Mouse (Mus musculus) MEL (cell line): ENCODE measurements around the gene Slc30a1. TPM values are rescaled to one million over a fixed set of nuclear protein-coding genes. Genes with fewer than 3 reads are reported as not detected.

Experiments used
- DNase-seq: peaks from one replicate; pipeline ENCODE4 v3.0.0; 2011; ENCODE audit warnings: low read depth, low spot score
- H3K27ac ChIP-seq: 2 replicates; pipeline ENCODE4 v1.5.1; 2012; ENCODE audit warnings: low read depth, mild to moderate bottlenecking, control low read depth, low read length, moderate library complexity; ENCODE audit not compliant: control insufficient read depth
- H3K27me3 ChIP-seq, 2 experiments: fragments of 150-350 bp in 1 of 2; sonication (generic) in 1 of 2; 2 replicates each; pipeline ENCODE4 v1.6.1; 2012; ENCODE audit warnings: low read length in 2 of 2, mild to moderate bottlenecking in 2 of 2, improper control_type of control experiment in 1 of 2, moderate library complexity in 1 of 2; ENCODE audit not compliant: insufficient read depth in 2 of 2, control insufficient read depth in 1 of 2
- H3K36me3 ChIP-seq, 2 experiments: 2 replicates each; pipeline ENCODE4 v1.6.1; 2012 to 2014; ENCODE audit warnings: low read length in 2 of 2, improper control_type of control experiment in 1 of 2, inconsistent platforms in 1 of 2, mild to moderate bottlenecking in 1 of 2; ENCODE audit not compliant: insufficient read depth in 2 of 2, control insufficient read depth in 1 of 2
- H3K4me1 ChIP-seq, 2 experiments: fragments of 150-350 bp in 1 of 2; sonication (generic) in 1 of 2; 2 replicates each; pipeline ENCODE4 v1.6.1; 2012; ENCODE audit warnings: low read length in 2 of 2, improper control_type of control experiment in 1 of 2, mild to moderate bottlenecking in 1 of 2; ENCODE audit not compliant: insufficient read depth in 2 of 2, control insufficient read depth in 1 of 2
- H3K4me3 ChIP-seq, 2 experiments: fragments of 150-350 bp in 1 of 2; sonication (generic) in 1 of 2; 2 replicates each; pipeline ENCODE4 v1.5.1; 2012; ENCODE audit warnings: low read depth in 2 of 2, low read length in 2 of 2, mild to moderate bottlenecking in 2 of 2, moderate library complexity in 2 of 2, control low read depth in 1 of 2, improper control_type of control experiment in 1 of 2; ENCODE audit not compliant: control insufficient read depth in 1 of 2, insufficient read depth in 1 of 2
- H3K79me2 ChIP-seq: 2 replicates; pipeline ENCODE4 v1.6.1; 2012; ENCODE audit warnings: mild to moderate bottlenecking, low read length, moderate library complexity; ENCODE audit not compliant: control insufficient read depth, poor library complexity, insufficient read depth
- H3K9ac ChIP-seq: 2 replicates; pipeline ENCODE4 v1.6.1; 2012; ENCODE audit warnings: low read depth, mild to moderate bottlenecking, control low read depth, low read length, moderate library complexity; ENCODE audit not compliant: control insufficient read depth, poor library complexity, severe bottlenecking
- H3K9me3 ChIP-seq: fragments of 150-350 bp; sonication (generic); replicated peaks from 2 replicates; pipeline ENCODE4 v1.6.1; 2012; ENCODE audit warnings: mild to moderate bottlenecking, low read length, improper control_type of control experiment, moderate library complexity; ENCODE audit not compliant: insufficient read depth
- CHD2 ChIP-seq: IDR thresholded peaks from 2 replicates; pipeline ENCODE4 v1.6.1; 2011; ENCODE audit warnings: low read length, improper control_type of control experiment
- ETS1 ChIP-seq: IDR thresholded peaks from 2 replicates; pipeline ENCODE4 v1.6.1; 2012; ENCODE audit warnings: low read depth, mild to moderate bottlenecking, inconsistent platforms, low read length, improper control_type of control experiment, moderate library complexity
- HCFC1 ChIP-seq: IDR thresholded peaks from 2 replicates; pipeline ENCODE4 v1.6.1; 2012; ENCODE audit warnings: low read depth, mild to moderate bottlenecking, inconsistent platforms, low read length, improper control_type of control experiment, moderate library complexity
- JUND ChIP-seq: IDR thresholded peaks from 2 replicates; pipeline ENCODE4 v1.6.1; 2011; ENCODE audit warnings: low read depth, mild to moderate bottlenecking, improper control_type of control experiment, low read length
- KAT2A ChIP-seq: conservative IDR thresholded peaks from 2 replicates; pipeline ENCODE4 v1.6.1; 2012; ENCODE audit warnings: low read depth, low read length, improper control_type of control experiment, inconsistent platforms
- MAX ChIP-seq: IDR thresholded peaks from 2 replicates; pipeline ENCODE4 v1.6.1; 2011; ENCODE audit warnings: low read length, improper control_type of control experiment
- MAZ ChIP-seq: IDR thresholded peaks from 2 replicates; pipeline ENCODE4 v1.6.1; 2012; ENCODE audit warnings: low read depth, mild to moderate bottlenecking, inconsistent platforms, low read length, improper control_type of control experiment
- MXI1 ChIP-seq: IDR thresholded peaks from 2 replicates; pipeline ENCODE4 v1.6.1; 2011; ENCODE audit warnings: mild to moderate bottlenecking, low read depth, low read length, improper control_type of control experiment
- MYB ChIP-seq: IDR thresholded peaks from 2 replicates; pipeline ENCODE4 v1.6.1; 2011; ENCODE audit warnings: mild to moderate bottlenecking, low read depth, low read length, improper control_type of control experiment
- NRF1 ChIP-seq: IDR thresholded peaks from 2 replicates; pipeline ENCODE4 v1.6.1; 2014; ENCODE audit warnings: low read depth, mild to moderate bottlenecking, inconsistent platforms, low read length, improper control_type of control experiment, moderate library complexity; ENCODE audit not compliant: poor library complexity, insufficient read depth, severe bottlenecking
- POLR2AphosphoS2 ChIP-seq: IDR thresholded peaks from 2 replicates; pipeline ENCODE4 v1.6.1; 2011; ENCODE audit warnings: low read length, improper control_type of control experiment
- POLR2AphosphoS5 ChIP-seq: IDR thresholded peaks from 2 replicates; pipeline ENCODE4 v1.6.1; 2012; ENCODE audit warnings: low read depth, borderline replicate concordance, mild to moderate bottlenecking, inconsistent platforms, low read length, moderate library complexity, mixed read lengths
- RAD21 ChIP-seq: IDR thresholded peaks from 2 replicates; pipeline ENCODE4 v1.6.1; 2011; ENCODE audit warnings: mild to moderate bottlenecking, low read depth, low read length, improper control_type of control experiment
- RCOR1 ChIP-seq: IDR thresholded peaks from 2 replicates; pipeline ENCODE4 v1.6.1; 2012; ENCODE audit warnings: low read depth, mild to moderate bottlenecking, inconsistent platforms, low read length, improper control_type of control experiment
- UBTF ChIP-seq: IDR thresholded peaks from 2 replicates; pipeline ENCODE4 v1.6.1; 2012; ENCODE audit warnings: low read depth, mild to moderate bottlenecking, inconsistent platforms, low read length, improper control_type of control experiment, moderate library complexity, borderline replicate concordance; ENCODE audit not compliant: insufficient read depth
- ZKSCAN1 ChIP-seq: IDR thresholded peaks from 2 replicates; pipeline ENCODE4 v1.6.1; 2012; ENCODE audit warnings: low read depth, mild to moderate bottlenecking, inconsistent platforms, low read length, improper control_type of control experiment, moderate library complexity
- polyA plus RNA-seq, 2 experiments: library from polyadenylated mRNA; stranded (reverse) in 1 of 2; unstranded in 1 of 2; fragments of >175 nt in 1 of 2; fragments of >200 nt in 1 of 2; gene quantifications; 2 replicates each; pipeline versions ENCODE4 v1.2.1 to v1.2.4; 2012; ENCODE audit warnings: low replicate concordance in 2 of 2, low read depth in 1 of 2; ENCODE audit not compliant: insufficient read length in 2 of 2, insufficient read depth in 1 of 2, missing spikeins in 1 of 2
- total RNA-seq: library from RNA; depleted of rRNA; stranded (reverse); fragments of 300-350 nt; gene quantifications from 2 replicates; pipeline ENCODE4 v1.2.3, GENCODE M21; 2012

Gene Slc30a1
- total and polyA plus RNA-seq, 3 experiments: 10.4 to 10.7 TPM; not detected in 1

- H3K27me3 ChIP-seq: peaks cover 7 to 13% of the 10 kb centered on the region in 2 experiments
- no peak overlapping the region for H3K9ac ChIP-seq
- H3K36me3 ChIP-seq: no peaks in the 10 kb centered on the region
- H3K4me3 ChIP-seq: no peak overlapping the region
- no peaks in the 10 kb centered on the region for H3K9me3 ChIP-seq
- TF ChIP-seq UBTF: no peak
- TF ChIP-seq MXI1: no peak
- no peak for TF ChIP-seq HCFC1
- no peak for TF ChIP-seq POLR2AphosphoS5
- TF ChIP-seq ETS1: no peak
- TF ChIP-seq JUND: no peak
- TF ChIP-seq MYB: no peak
- TF ChIP-seq MAZ: no peak
- no peak for TF ChIP-seq ZKSCAN1
- no peak for TF ChIP-seq CHD2
- TF ChIP-seq RCOR1: no peak
- H3K27ac ChIP-seq: no peak overlapping the region
- H3K4me1 ChIP-seq: no peaks in the 10 kb centered on the region
- no peak for DNase-seq
- no peaks in the 10 kb centered on the region for H3K79me2 ChIP-seq
These were observed 21.8 kb downstream of the Slc30a1 start for GRCm38 (mm10) chr1:191928345-191928744.

- H3K27ac ChIP-seq: no peak overlapping the region
- H3K36me3 ChIP-seq: no peaks in the 10 kb centered on the region
- no peaks in the 10 kb centered on the region for H3K9me3 ChIP-seq
- no peak for TF ChIP-seq NRF1
- TF ChIP-seq POLR2AphosphoS2: no peak
- no peak for TF ChIP-seq MAX
- no peak for TF ChIP-seq POLR2AphosphoS5
- no peak for TF ChIP-seq KAT2A
- no peak for TF ChIP-seq RAD21
- TF ChIP-seq, all 39 proteins: peak for 0
- Histone ChIP-seq H3K27me3 (peaks cover 7 to 13% of the 10 kb centered on the region in 2 experiments), H3K4me3 (no peak overlapping the region), H3K79me2 (no peaks in the 10 kb centered on the region), H3K4me1 (no peaks in the 10 kb centered on the region), H3K9ac (no peak overlapping the region)
- DNase-seq: no peak
These were observed 22.5 kb downstream of the Slc30a1 start for GRCm38 (mm10) chr1:191929065-191929464.
